Mouse (Mus musculus): ENCODE measurements around the gene Tmem101.

DNA sequence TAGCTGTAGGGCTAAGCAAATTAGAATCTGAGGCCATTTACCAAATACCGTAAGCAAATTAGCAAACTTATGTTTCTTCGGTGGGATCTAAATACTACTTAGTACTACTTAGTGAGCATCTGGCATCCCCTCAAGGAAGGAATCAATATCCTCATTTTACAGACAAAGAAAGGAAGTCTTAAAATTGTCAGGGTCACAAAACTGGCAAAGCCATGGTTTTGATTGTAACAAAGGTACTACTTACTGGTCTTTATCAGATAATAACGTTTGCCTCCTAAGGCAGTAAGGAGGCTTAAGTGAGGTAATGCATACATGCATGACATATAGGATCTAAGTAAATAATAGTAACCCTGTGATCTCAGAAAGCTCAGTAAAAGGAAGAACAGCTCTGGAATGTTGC lies 29.5 kb upstream of the Tmem101 start:
- TF ChIP-seq POLR2A (IDR thresholded peaks at IDR 0.05; ENCODE audit: borderline replicate concordance, extremely low read depth, low read depth, low read length) = no peak
- no peak for TF ChIP-seq CTCF (IDR thresholded peaks at IDR 0.05; ENCODE audit: insufficient read depth, low read length)

All from lung, adult 2 months (tissue).